Mouse (Mus musculus) limb, embryonic 11.5 days (tissue): ENCODE measurements at regions not wholly inside any gene's neighbourhood (a gene's known extent, or its start where the extent isn't known, plus 50 kb on each side); places are given as distances from the start of the nearest gene placed in this dataset.

ENCODE experiments used
- ATAC-seq: fragments of 200-750 bp; cut with Nextera tagmentation; 2 replicates; pipeline ENCODE4 v1.8.0; 2017; ENCODE audit warnings: low read depth; ENCODE audit not compliant: insufficient number of reproducible peaks, low FRiP score, low TSS enrichment
- DNase-seq: peaks from one replicate; pipeline ENCODE4 v3.0.0-alpha.2; 2015; ENCODE audit warnings: low spot score
- H3K27ac ChIP-seq: fragments of 300-500 bp; sonication (generic); replicated peaks from 2 replicates; pipeline ENCODE4 v1.5.1; 2014; ENCODE audit warnings: low read depth, mild to moderate bottlenecking, low read length
- H3K27me3 ChIP-seq: fragments of 300-500 bp; sonication (generic); 2 replicates; pipeline ENCODE4 v1.6.1; 2014; ENCODE audit warnings: mild to moderate bottlenecking, low read length, mixed read lengths; ENCODE audit not compliant: control insufficient read depth, insufficient read depth
- H3K36me3 ChIP-seq: fragments of 300-500 bp; sonication (generic); 2 replicates; pipeline ENCODE4 v1.6.1; 2014; ENCODE audit warnings: mild to moderate bottlenecking, low read length, moderate library complexity, mixed read lengths; ENCODE audit not compliant: control insufficient read depth, insufficient read depth
- H3K4me1 ChIP-seq: fragments of 300-500 bp; sonication (generic); 2 replicates; pipeline ENCODE4 v1.6.1; 2014; ENCODE audit warnings: low read length, mixed read lengths; ENCODE audit not compliant: control insufficient read depth, insufficient read depth
- H3K4me2 ChIP-seq: fragments of 300-500 bp; sonication (generic); 2 replicates; pipeline ENCODE4 v1.6.1; 2014; ENCODE audit warnings: low read depth, mild to moderate bottlenecking, moderate library complexity; ENCODE audit not compliant: severe bottlenecking
- H3K4me3 ChIP-seq: fragments of 300-500 bp; sonication (generic); 2 replicates; pipeline ENCODE4 v1.5.1; 2014; ENCODE audit warnings: low read depth, low read length
- H3K9ac ChIP-seq: fragments of 300-500 bp; sonication (generic); 2 replicates; pipeline ENCODE4 v1.6.1; 2014; ENCODE audit warnings: mild to moderate bottlenecking, low read length
- H3K9me3 ChIP-seq: fragments of 300-500 bp; sonication (generic); 2 replicates; pipeline ENCODE4 v1.6.1; 2016; ENCODE audit warnings: low read length; ENCODE audit not compliant: control insufficient read depth
- WGBS: fragments of 180-500 bp; shearing (Covaris S2); extraction: QIAGEN DNeasy Blood & Tissue Kit; methylation state at CpG from one replicate; pipeline ENCODE4 v1.1.7; 2014; 5-methylcytosine and 5-hydroxymethylcytosine counted together

- H3K9ac ChIP-seq: no peak overlapping the region
- no peak overlapping the region for H3K27ac ChIP-seq
- ATAC-seq: no peak
- 37% methylated on average over 17 of the region's 17 CpGs for WGBS
- H3K27me3 ChIP-seq: no peaks in the 10 kb centered on the region
- no peaks in the 10 kb centered on the region for H3K4me1 ChIP-seq
- H3K4me3 ChIP-seq: no peak overlapping the region
- H3K9me3 ChIP-seq: no peaks in the 10 kb centered on the region
- H3K36me3 ChIP-seq: no peaks in the 10 kb centered on the region
- no peak overlapping the region for H3K4me2 ChIP-seq
- peak; percentile 91 for DNase-seq
Measured at GRCm38 (mm10) chr6:116767738-116768522, 51.2 kb upstream of the Tmem72 start.

GRCm38 (mm10) chr6:116774954-116775675, 58.4 kb upstream of the Tmem72 start:
- no peaks in the 10 kb centered on the region for H3K36me3 ChIP-seq
- DNase-seq (peak; percentile 80), ATAC-seq (no peak)
- no peaks in the 10 kb centered on the region for H3K9me3 ChIP-seq
- 60% methylated on average over 12 of the region's 12 CpGs for WGBS
- no peaks in the 10 kb centered on the region for H3K27me3 ChIP-seq
- no peaks in the 10 kb centered on the region for H3K4me1 ChIP-seq
- H3K9ac ChIP-seq: no peak overlapping the region
- H3K4me3 ChIP-seq: no peak overlapping the region
- H3K4me2 ChIP-seq: no peak overlapping the region
- no peak overlapping the region for H3K27ac ChIP-seq

DNA sequence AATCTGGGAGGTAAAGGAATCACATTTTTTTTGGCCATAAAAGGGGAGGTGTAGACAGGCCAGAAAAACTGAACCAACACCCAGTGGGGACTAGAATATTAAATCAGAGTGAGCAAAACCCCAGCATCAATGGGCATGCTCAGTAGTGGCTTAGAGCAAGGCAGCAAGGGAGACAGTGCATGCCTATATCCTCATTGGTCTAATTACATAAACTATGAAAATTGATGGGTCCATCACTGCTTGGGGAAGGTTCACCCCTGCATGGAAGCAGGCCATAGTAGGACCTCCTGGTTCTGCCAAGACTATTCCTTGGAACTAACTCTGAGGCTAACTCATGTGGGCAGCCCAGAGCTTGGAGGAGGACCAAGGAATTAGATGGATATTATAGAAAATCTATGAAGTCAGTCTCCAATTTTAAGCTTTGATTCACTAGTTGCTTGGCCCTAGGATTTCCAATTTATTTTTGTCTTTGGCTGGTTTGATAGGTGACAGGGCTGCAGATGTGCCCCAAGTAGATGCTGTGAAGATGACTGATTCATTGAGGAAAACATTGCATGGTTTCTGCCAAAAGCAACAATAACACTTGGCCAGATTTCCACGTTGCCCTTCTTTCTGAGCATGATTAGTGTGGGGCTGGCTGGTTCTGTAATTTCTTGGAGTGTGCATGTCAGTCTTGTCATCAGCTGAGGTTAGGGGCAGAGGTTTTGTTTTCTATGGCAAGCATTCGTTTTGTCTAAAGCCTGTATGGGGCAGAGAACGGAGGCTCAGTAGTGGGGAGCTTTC, 70.0 kb upstream of the Tmem72 start:
- DNase-seq (no peak), ATAC-seq (no peak)
- H3K4me3 ChIP-seq: no peak overlapping the region
- H3K9ac ChIP-seq: no peak overlapping the region
- 68% methylated on average over 3 of the region's 3 CpGs for WGBS
- no peak overlapping the region for H3K4me2 ChIP-seq
- no peaks in the 10 kb centered on the region for H3K4me1 ChIP-seq
- H3K27me3 ChIP-seq: no peaks in the 10 kb centered on the region
- H3K36me3 ChIP-seq: no peaks in the 10 kb centered on the region
- no peaks in the 10 kb centered on the region for H3K9me3 ChIP-seq
- H3K27ac ChIP-seq: no peak overlapping the region

DNA sequence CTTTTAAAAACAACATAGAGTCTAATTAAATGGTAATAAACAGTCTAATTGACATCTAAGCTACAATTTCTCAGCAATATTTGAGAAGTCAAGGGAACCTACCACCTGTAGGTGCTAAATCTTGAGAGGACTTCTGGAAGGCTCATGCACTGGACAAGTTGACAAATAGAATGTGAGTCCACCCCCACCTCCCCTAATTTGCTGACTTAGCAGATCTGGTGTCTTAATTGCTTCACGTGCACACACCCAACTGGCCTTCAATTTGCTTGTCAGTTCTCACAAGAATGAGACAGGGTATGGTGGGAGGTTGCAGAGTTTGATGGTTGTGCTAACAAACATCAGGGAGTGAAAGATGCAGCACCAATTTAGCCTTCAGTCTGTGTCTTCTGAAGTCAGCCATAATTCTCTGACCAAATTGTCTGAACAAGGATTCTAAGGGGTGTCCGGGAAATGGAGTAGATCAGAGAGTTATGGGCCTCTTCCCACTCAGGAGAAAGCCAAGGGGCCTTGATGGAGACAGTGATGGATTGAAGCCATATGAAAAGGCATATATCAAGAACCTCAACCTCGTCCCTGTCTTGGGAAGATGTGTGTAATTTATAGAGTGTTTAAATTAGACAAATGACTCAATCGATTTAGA, 76.7 kb upstream of the Tmem72 start:
- 10% methylated on average over 4 of the region's 4 CpGs for WGBS
- ATAC-seq: no peak

DNA sequence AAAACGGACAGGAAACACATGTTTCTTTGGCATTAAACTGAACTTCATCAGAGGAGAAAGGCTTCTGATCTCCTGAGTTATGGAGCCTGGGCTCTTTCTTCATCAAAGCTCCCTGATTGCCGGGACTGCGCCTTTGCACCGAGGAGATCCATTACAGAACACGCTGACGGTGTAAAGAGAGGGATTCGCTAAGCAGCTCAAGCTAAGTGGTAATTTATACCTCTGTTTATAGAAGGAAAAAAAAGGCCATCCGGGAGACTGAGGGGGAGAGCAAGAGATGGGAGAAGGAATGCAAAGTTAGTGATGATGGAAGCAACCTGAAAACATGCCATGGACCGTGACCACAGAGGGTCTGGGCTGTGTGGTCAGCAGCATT, 77.2 kb upstream of the Tmem72 start:
- no peak for ATAC-seq
- no peak overlapping the region for H3K4me2 ChIP-seq
- H3K36me3 ChIP-seq: no peaks in the 10 kb centered on the region
- no peaks in the 10 kb centered on the region for H3K9me3 ChIP-seq
- no peaks in the 10 kb centered on the region for H3K4me1 ChIP-seq
- no peak overlapping the region for H3K4me3 ChIP-seq
- H3K27me3 ChIP-seq: no peaks in the 10 kb centered on the region
- no peak overlapping the region for H3K27ac ChIP-seq
- H3K9ac ChIP-seq: no peak overlapping the region
- DNase-seq: no peak
- 14% methylated on average over 9 of the region's 9 CpGs for WGBS

More for the DNA sequence above, 76.7 kb upstream of the Tmem72 start:
- no peak for DNase-seq
- Histone ChIP-seq H3K27ac (no peak overlapping the region), H3K27me3 (no peaks in the 10 kb centered on the region), H3K4me1 (no peaks in the 10 kb centered on the region), H3K9ac (no peak overlapping the region), H3K4me2 (no peak overlapping the region), H3K4me3 (no peak overlapping the region), H3K9me3 (no peaks in the 10 kb centered on the region), H3K36me3 (no peaks in the 10 kb centered on the region)

DNA sequence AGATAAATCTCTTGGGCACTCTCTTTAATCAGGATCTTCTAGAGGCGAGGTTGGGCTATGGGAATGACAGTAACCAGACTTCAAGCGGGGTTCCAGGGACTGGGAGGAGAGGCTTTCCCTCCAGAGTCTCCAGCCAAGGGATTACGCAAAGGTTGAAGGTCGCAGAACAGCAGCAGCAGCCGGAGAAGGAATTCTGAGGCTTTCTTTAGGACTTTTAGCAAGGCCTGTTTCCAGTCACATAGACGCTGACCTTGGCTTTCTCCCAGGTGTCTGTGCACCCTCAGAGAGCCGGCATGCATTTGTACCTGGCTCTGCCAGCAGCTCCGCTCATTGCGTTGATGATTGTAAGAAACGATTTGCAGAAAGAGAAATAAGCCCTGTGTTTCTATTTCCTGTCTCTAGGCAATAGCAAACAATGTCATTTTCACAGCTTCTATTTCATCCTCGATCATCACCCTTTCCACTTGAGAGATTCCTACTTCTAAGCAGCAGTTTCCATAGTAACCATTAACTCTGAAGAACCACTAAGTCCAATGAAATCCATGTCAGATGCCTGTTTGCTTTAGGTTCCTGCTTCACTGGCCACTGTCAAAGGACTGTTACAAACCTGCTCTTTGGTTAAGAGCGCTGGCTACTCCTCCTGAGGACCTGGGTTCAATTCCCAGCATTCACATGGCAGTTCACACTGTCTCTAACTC, 104.7 kb upstream of the Tmem72 start:
- Histone ChIP-seq H3K4me3 (no peak overlapping the region), H3K9ac (no peak overlapping the region), H3K4me2 (no peak overlapping the region), H3K4me1 (no peaks in the 10 kb centered on the region), H3K9me3 (no peaks in the 10 kb centered on the region), H3K27me3 (no peaks in the 10 kb centered on the region), H3K36me3 (no peaks in the 10 kb centered on the region), H3K27ac (no peak overlapping the region)
- 60% methylated on average over 12 of the region's 12 CpGs for WGBS
- DNase-seq: no peak
- ATAC-seq: no peak

- H3K27me3 ChIP-seq: no peaks in the 10 kb centered on the region
- ATAC-seq: no peak
- H3K4me2 ChIP-seq: no peak overlapping the region
- H3K4me3 ChIP-seq: no peak overlapping the region
- H3K27ac ChIP-seq: no peak overlapping the region
- H3K36me3 ChIP-seq: no peaks in the 10 kb centered on the region
- no peak overlapping the region for H3K9ac ChIP-seq
- 92% methylated on average over 6 of the region's 6 CpGs for WGBS
- no peaks in the 10 kb centered on the region for H3K4me1 ChIP-seq
- H3K9me3 ChIP-seq: no peaks in the 10 kb centered on the region
- DNase-seq: no peak
Measured at GRCm38 (mm10) chr6:116822605-116823004, 105.9 kb upstream of the Tmem72 start.

DNA sequence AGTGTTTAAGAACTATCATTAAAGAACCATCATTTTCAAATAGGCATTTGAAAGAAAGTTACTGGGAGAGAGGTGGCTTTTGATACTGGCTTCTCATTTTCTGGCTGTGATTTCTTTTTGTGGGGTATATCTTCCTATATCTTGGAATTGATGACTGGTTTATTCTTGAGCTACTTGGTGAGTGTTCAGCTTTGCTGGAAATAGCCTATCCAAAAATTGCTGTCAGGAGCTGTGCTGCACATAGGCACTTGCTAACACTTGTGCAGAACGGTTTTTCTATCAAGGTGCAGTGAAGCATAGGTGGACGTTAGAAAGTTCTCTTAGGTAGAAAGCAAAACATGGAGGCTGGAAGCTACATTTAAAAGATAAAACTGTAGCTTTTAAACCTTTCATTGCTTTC, 108.9 kb upstream of the Tmem72 start:
- Histone ChIP-seq H3K4me1 (no peaks in the 10 kb centered on the region), H3K9me3 (no peaks in the 10 kb centered on the region), H3K4me3 (no peak overlapping the region), H3K9ac (no peak overlapping the region), H3K27ac (no peak overlapping the region), H3K27me3 (no peaks in the 10 kb centered on the region), H3K36me3 (no peaks in the 10 kb centered on the region), H3K4me2 (no peak overlapping the region)
- 86% methylated on average over 2 of the region's 2 CpGs for WGBS
- no peak for ATAC-seq
- no peak for DNase-seq
